Mouse (Mus musculus) MEL (cell line): ENCODE results near the gene Med12l. TPM values are rescaled to one million over a fixed set of nuclear protein-coding genes. Genes with fewer than 3 reads are reported as not detected.

Source experiments
- DNase-seq: peaks from one replicate; pipeline ENCODE4 v3.0.0; 2011; ENCODE audit warnings: low read depth, low spot score
- H3K27ac ChIP-seq: 2 replicates; pipeline ENCODE4 v1.5.1; 2012; ENCODE audit warnings: low read depth, mild to moderate bottlenecking, control low read depth, low read length, moderate library complexity; ENCODE audit not compliant: control insufficient read depth
- H3K27me3 ChIP-seq, 2 experiments: fragments of 150-350 bp in 1 of 2; sonication (generic) in 1 of 2; 2 replicates each; pipeline ENCODE4 v1.6.1; 2012; ENCODE audit warnings: low read length in 2 of 2, mild to moderate bottlenecking in 2 of 2, improper control_type of control experiment in 1 of 2, moderate library complexity in 1 of 2; ENCODE audit not compliant: insufficient read depth in 2 of 2, control insufficient read depth in 1 of 2
- H3K36me3 ChIP-seq, 2 experiments: 2 replicates each; pipeline ENCODE4 v1.6.1; 2012 to 2014; ENCODE audit warnings: low read length in 2 of 2, improper control_type of control experiment in 1 of 2, inconsistent platforms in 1 of 2, mild to moderate bottlenecking in 1 of 2; ENCODE audit not compliant: insufficient read depth in 2 of 2, control insufficient read depth in 1 of 2
- H3K4me1 ChIP-seq, 2 experiments: fragments of 150-350 bp in 1 of 2; sonication (generic) in 1 of 2; 2 replicates each; pipeline ENCODE4 v1.6.1; 2012; ENCODE audit warnings: low read length in 2 of 2, improper control_type of control experiment in 1 of 2, mild to moderate bottlenecking in 1 of 2; ENCODE audit not compliant: insufficient read depth in 2 of 2, control insufficient read depth in 1 of 2
- H3K4me3 ChIP-seq, 2 experiments: fragments of 150-350 bp in 1 of 2; sonication (generic) in 1 of 2; 2 replicates each; pipeline ENCODE4 v1.5.1; 2012; ENCODE audit warnings: low read depth in 2 of 2, low read length in 2 of 2, mild to moderate bottlenecking in 2 of 2, moderate library complexity in 2 of 2, control low read depth in 1 of 2, improper control_type of control experiment in 1 of 2; ENCODE audit not compliant: control insufficient read depth in 1 of 2, insufficient read depth in 1 of 2
- H3K79me2 ChIP-seq: 2 replicates; pipeline ENCODE4 v1.6.1; 2012; ENCODE audit warnings: mild to moderate bottlenecking, low read length, moderate library complexity; ENCODE audit not compliant: control insufficient read depth, poor library complexity, insufficient read depth
- H3K9ac ChIP-seq: 2 replicates; pipeline ENCODE4 v1.6.1; 2012; ENCODE audit warnings: low read depth, mild to moderate bottlenecking, control low read depth, low read length, moderate library complexity; ENCODE audit not compliant: control insufficient read depth, poor library complexity, severe bottlenecking
- H3K9me3 ChIP-seq: fragments of 150-350 bp; sonication (generic); replicated peaks from 2 replicates; pipeline ENCODE4 v1.6.1; 2012; ENCODE audit warnings: mild to moderate bottlenecking, low read length, improper control_type of control experiment, moderate library complexity; ENCODE audit not compliant: insufficient read depth
- BHLHE40 ChIP-seq: IDR thresholded peaks from 2 replicates; pipeline ENCODE4 v1.6.1; 2012; ENCODE audit warnings: low read depth, mild to moderate bottlenecking, inconsistent platforms, low read length, improper control_type of control experiment, borderline replicate concordance
- CHD1 ChIP-seq: IDR thresholded peaks from 2 replicates; pipeline ENCODE4 v1.6.1; 2012; ENCODE audit warnings: low read depth, mild to moderate bottlenecking, inconsistent platforms, low read length, improper control_type of control experiment
- CHD2 ChIP-seq: IDR thresholded peaks from 2 replicates; pipeline ENCODE4 v1.6.1; 2011; ENCODE audit warnings: low read length, improper control_type of control experiment
- CTCF ChIP-seq, 3 experiments: IDR thresholded peaks in 2 of 3; conservative IDR thresholded peaks in 1 of 3; 2 replicates each; pipeline ENCODE4 v1.5.1; 2011 to 2012; ENCODE audit warnings: low read length in 3 of 3, low read depth in 2 of 3, mild to moderate bottlenecking in 2 of 3, improper control_type of control experiment in 1 of 3, inconsistent platforms in 1 of 3, mixed read lengths in 1 of 3, moderate library complexity in 1 of 3; ENCODE audit not compliant: control insufficient read depth in 1 of 3, insufficient read depth in 1 of 3, poor library complexity in 1 of 3, severe bottlenecking in 1 of 3
- ELF1 ChIP-seq: IDR thresholded peaks from 2 replicates; pipeline ENCODE4 v1.6.1; 2014; ENCODE audit warnings: low read depth, mild to moderate bottlenecking, inconsistent platforms, low read length, improper control_type of control experiment, moderate library complexity
- EP300 ChIP-seq, 2 experiments: IDR thresholded peaks; 2 replicates each; pipeline ENCODE4 v1.6.1; 2011; ENCODE audit warnings: improper control_type of control experiment in 2 of 2, low read length in 2 of 2, low read depth in 1 of 2, mild to moderate bottlenecking in 1 of 2
- ETS1 ChIP-seq: IDR thresholded peaks from 2 replicates; pipeline ENCODE4 v1.6.1; 2012; ENCODE audit warnings: low read depth, mild to moderate bottlenecking, inconsistent platforms, low read length, improper control_type of control experiment, moderate library complexity
- GABPA ChIP-seq: IDR thresholded peaks from 2 replicates; pipeline ENCODE4 v1.6.1; 2012; ENCODE audit warnings: low read depth, mild to moderate bottlenecking, inconsistent platforms, low read length, improper control_type of control experiment, moderate library complexity
- GATA1 ChIP-seq: IDR thresholded peaks from 2 replicates; pipeline ENCODE4 v1.6.1; 2011; ENCODE audit warnings: low read depth, low read length, improper control_type of control experiment
- HCFC1 ChIP-seq: IDR thresholded peaks from 2 replicates; pipeline ENCODE4 v1.6.1; 2012; ENCODE audit warnings: low read depth, mild to moderate bottlenecking, inconsistent platforms, low read length, improper control_type of control experiment, moderate library complexity
- KAT2A ChIP-seq: conservative IDR thresholded peaks from 2 replicates; pipeline ENCODE4 v1.6.1; 2012; ENCODE audit warnings: low read depth, low read length, improper control_type of control experiment, inconsistent platforms
- MAFK ChIP-seq: IDR thresholded peaks from 2 replicates; pipeline ENCODE4 v1.6.1; 2011; ENCODE audit warnings: low read depth, mild to moderate bottlenecking, low read length, improper control_type of control experiment, borderline replicate concordance
- MAX ChIP-seq: IDR thresholded peaks from 2 replicates; pipeline ENCODE4 v1.6.1; 2011; ENCODE audit warnings: low read length, improper control_type of control experiment
- MAZ ChIP-seq: IDR thresholded peaks from 2 replicates; pipeline ENCODE4 v1.6.1; 2012; ENCODE audit warnings: low read depth, mild to moderate bottlenecking, inconsistent platforms, low read length, improper control_type of control experiment
- MYB ChIP-seq: IDR thresholded peaks from 2 replicates; pipeline ENCODE4 v1.6.1; 2011; ENCODE audit warnings: mild to moderate bottlenecking, low read depth, low read length, improper control_type of control experiment
- NELFE ChIP-seq: IDR thresholded peaks from 2 replicates; pipeline ENCODE4 v1.6.1; 2011; ENCODE audit warnings: low read depth, low read length, improper control_type of control experiment
- POLR2AphosphoS2 ChIP-seq: IDR thresholded peaks from 2 replicates; pipeline ENCODE4 v1.6.1; 2011; ENCODE audit warnings: low read length, improper control_type of control experiment
- POLR2AphosphoS5 ChIP-seq: IDR thresholded peaks from 2 replicates; pipeline ENCODE4 v1.6.1; 2012; ENCODE audit warnings: low read depth, borderline replicate concordance, mild to moderate bottlenecking, inconsistent platforms, low read length, moderate library complexity, mixed read lengths
- RAD21 ChIP-seq: IDR thresholded peaks from 2 replicates; pipeline ENCODE4 v1.6.1; 2011; ENCODE audit warnings: mild to moderate bottlenecking, low read depth, low read length, improper control_type of control experiment
- RCOR1 ChIP-seq: IDR thresholded peaks from 2 replicates; pipeline ENCODE4 v1.6.1; 2012; ENCODE audit warnings: low read depth, mild to moderate bottlenecking, inconsistent platforms, low read length, improper control_type of control experiment
- SIN3A ChIP-seq: IDR thresholded peaks from 2 replicates; pipeline ENCODE4 v1.6.1; 2012; ENCODE audit warnings: low read length, improper control_type of control experiment, inconsistent platforms
- SMC3 ChIP-seq: IDR thresholded peaks from 2 replicates; pipeline ENCODE4 v1.6.1; 2011; ENCODE audit warnings: low read depth, low read length, improper control_type of control experiment
- TAL1 ChIP-seq: IDR thresholded peaks from 2 replicates; pipeline ENCODE4 v1.6.1; 2012; ENCODE audit warnings: mild to moderate bottlenecking, inconsistent platforms, low read length, moderate library complexity, mixed read lengths
- TBP ChIP-seq: IDR thresholded peaks from 2 replicates; pipeline ENCODE4 v1.8.0; 2011; ENCODE audit warnings: low read depth, low read length, improper control_type of control experiment
- USF2 ChIP-seq, 2 experiments: IDR thresholded peaks; 2 replicates each; pipeline ENCODE4 v1.6.1; 2011 to 2012; ENCODE audit warnings: improper control_type of control experiment in 2 of 2, low read length in 2 of 2, borderline replicate concordance in 1 of 2, inconsistent platforms in 1 of 2, low read depth in 1 of 2, mild to moderate bottlenecking in 1 of 2; ENCODE audit not compliant: insufficient read depth in 1 of 2
- ZC3H11A ChIP-seq: IDR thresholded peaks from 2 replicates; pipeline ENCODE4 v1.6.1; 2012; ENCODE audit warnings: low read depth, mild to moderate bottlenecking, inconsistent platforms, low read length, improper control_type of control experiment
- ZKSCAN1 ChIP-seq: IDR thresholded peaks from 2 replicates; pipeline ENCODE4 v1.6.1; 2012; ENCODE audit warnings: low read depth, mild to moderate bottlenecking, inconsistent platforms, low read length, improper control_type of control experiment, moderate library complexity
- ZMIZ1 ChIP-seq: IDR thresholded peaks from 2 replicates; pipeline ENCODE4 v1.6.1; 2012; ENCODE audit warnings: low read depth, mild to moderate bottlenecking, inconsistent platforms, low read length, improper control_type of control experiment, moderate library complexity
- ZNF384 ChIP-seq: IDR thresholded peaks from 2 replicates; pipeline ENCODE4 v1.6.1; 2012; ENCODE audit warnings: low read depth, mild to moderate bottlenecking, inconsistent platforms, low read length, improper control_type of control experiment
- polyA plus RNA-seq, 2 experiments: library from polyadenylated mRNA; stranded (reverse) in 1 of 2; unstranded in 1 of 2; fragments of >175 nt in 1 of 2; fragments of >200 nt in 1 of 2; gene quantifications; 2 replicates each; pipeline versions ENCODE4 v1.2.1 to v1.2.4; 2012; ENCODE audit warnings: low replicate concordance in 2 of 2, low read depth in 1 of 2; ENCODE audit not compliant: insufficient read length in 2 of 2, insufficient read depth in 1 of 2, missing spikeins in 1 of 2
- total RNA-seq: library from RNA; depleted of rRNA; stranded (reverse); fragments of 300-350 nt; gene quantifications from 2 replicates; pipeline ENCODE4 v1.2.3, GENCODE M21; 2012

Med12l gene
- total and polyA plus RNA-seq, 3 experiments: 0.03 TPM; not detected in 2

DNA sequence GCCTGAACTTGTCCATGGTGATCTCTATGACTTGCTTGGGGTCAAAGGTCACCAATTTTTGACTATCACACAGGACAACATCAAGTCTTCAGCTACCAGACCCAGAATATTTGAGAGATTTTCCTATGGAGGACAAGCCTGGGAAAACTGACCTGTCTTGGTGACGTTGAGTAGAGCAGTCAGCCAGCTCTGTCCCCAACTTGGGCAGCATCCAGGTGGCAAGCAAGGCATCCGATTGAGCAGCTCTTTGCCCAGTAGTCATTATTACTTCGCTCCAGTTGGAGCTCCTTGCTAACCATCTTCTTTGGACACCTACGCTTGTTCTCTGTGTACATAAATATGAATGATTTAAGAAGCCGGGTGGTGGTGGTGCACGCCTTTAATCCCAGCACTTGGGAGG lies 265.2 kb downstream of the Med12l start:
- H3K27ac ChIP-seq: no peak overlapping the region
- H3K4me1 ChIP-seq: no peaks in the 10 kb centered on the region
- H3K36me3 ChIP-seq: no peaks in the 10 kb centered on the region
- H3K9ac ChIP-seq: no peak overlapping the region
- H3K9me3 ChIP-seq: no peaks in the 10 kb centered on the region
- H3K27me3 ChIP-seq: peaks cover 0 to 2% of the 10 kb centered on the region in 2 experiments; a peak in 1 of 4 replicates
- TF ChIP-seq RCOR1 (no peak), ELF1 (no peak), KAT2A (no peak), ZNF384 (no peak), ZMIZ1 (no peak), CTCF (IDR thresholded peaks at IDR 0.05 in 2 of 3, conservative IDR thresholded peaks at IDR 0.05 in 1 of 3; ENCODE audit: control insufficient read depth in 1 of 3, insufficient read depth in 1 of 3, low read depth in 2 of 3, low read length in 3 of 3, poor library complexity in 1 of 3, severe bottlenecking in 1 of 3) (no peak), ETS1 (no peak), NELFE (no peak), TBP (no peak), POLR2AphosphoS2 (no peak), MYB (no peak), MAFK (no peak), BHLHE40 (no peak), ZKSCAN1 (no peak), HCFC1 (no peak), SIN3A (no peak), GATA1 (no peak), SMC3 (no peak), USF2 (IDR thresholded peaks at IDR 0.05; ENCODE audit: borderline replicate concordance in 1 of 2, insufficient read depth in 1 of 2, low read depth in 1 of 2, low read length in 2 of 2) (no peak), CHD1 (no peak)
- no peak overlapping the region for H3K4me3 ChIP-seq
- H3K79me2 ChIP-seq: no peaks in the 10 kb centered on the region
- DNase-seq: no peak

- H3K79me2 ChIP-seq: no peaks in the 10 kb centered on the region
- TF ChIP-seq NELFE: no peak
- no peak for TF ChIP-seq MAX
- no peak for TF ChIP-seq USF2 (IDR thresholded peaks at IDR 0.05; ENCODE audit: borderline replicate concordance in 1 of 2, insufficient read depth in 1 of 2, low read depth in 1 of 2, low read length in 2 of 2)
- TF ChIP-seq RAD21: no peak
- no peak for TF ChIP-seq RCOR1
- TF ChIP-seq MYB: no peak
- TF ChIP-seq POLR2AphosphoS2: no peak
- TF ChIP-seq MAZ: no peak
- no peak for TF ChIP-seq HCFC1
- no peak for TF ChIP-seq ZKSCAN1
- TF ChIP-seq ZC3H11A: no peak
- no peak for TF ChIP-seq BHLHE40
- no peak for TF ChIP-seq TAL1
- TF ChIP-seq POLR2AphosphoS5: no peak
- TF ChIP-seq EP300 (IDR thresholded peaks at IDR 0.05; ENCODE audit: low read depth in 1 of 2, low read length in 2 of 2): no peak
- no peak for TF ChIP-seq CHD2
- TF ChIP-seq GABPA: no peak
- TF ChIP-seq, all 39 proteins: peak for 0
- H3K9ac ChIP-seq: no peak overlapping the region
- no peak overlapping the region for H3K4me3 ChIP-seq
- DNase-seq: no peak
- H3K9me3 ChIP-seq: no peaks in the 10 kb centered on the region
- no peaks in the 10 kb centered on the region for H3K27me3 ChIP-seq
- H3K27ac ChIP-seq: no peak overlapping the region
- H3K36me3 ChIP-seq: no peaks in the 10 kb centered on the region
- H3K4me1 ChIP-seq: no peaks in the 10 kb centered on the region
Observed at GRCm38 (mm10) chr3:59277502-59278253, 272.1 kb downstream of the Med12l start.
